Mouse (Mus musculus) left cerebral cortex, adult 2 months (tissue): Measurements from ENCODE around the gene Hdac9. TPM values are rescaled to one million over a fixed set of nuclear protein-coding genes. Genes with fewer than 3 reads are reported as not detected.

Experiments used
- DNase-seq, 2 experiments: peaks; one replicate each; pipeline ENCODE4 v3.0.0; 2021 to 2022; ENCODE audit warnings: low spot score in 2 of 2, mixed read lengths in 1 of 2; ENCODE audit errors: extremely low spot score in 1 of 2
- H3K27ac ChIP-seq: fragments of 200-600 bp; 2 replicates; pipeline ENCODE4 v1.8.1; 2022
- H3K4me3 ChIP-seq: fragments of 200-600 bp; 2 replicates; pipeline ENCODE4 v1.8.1; 2022
- CTCF ChIP-seq: fragments of 200-600 bp; IDR thresholded peaks from 2 replicates; pipeline ENCODE4 v1.8.1; 2022; ENCODE audit warnings: antibody characterized with exemption, mild to moderate bottlenecking, moderate library complexity
- intact Hi-C: fragments of 180-260 bp; cut with DNase I; formaldehyde crosslinking; loops from one replicate; pipeline ENCODE4 v1.15.1; 2025
- total RNA-seq, 2 experiments: library from RNA; stranded (reverse); gene quantifications; 2 replicates each; pipeline ENCODE4 v1.2.3; 2021

Gene Hdac9
- total RNA-seq, 2 experiments from 2014 or later, result 58.1 to 59.7 TPM

DNA sequence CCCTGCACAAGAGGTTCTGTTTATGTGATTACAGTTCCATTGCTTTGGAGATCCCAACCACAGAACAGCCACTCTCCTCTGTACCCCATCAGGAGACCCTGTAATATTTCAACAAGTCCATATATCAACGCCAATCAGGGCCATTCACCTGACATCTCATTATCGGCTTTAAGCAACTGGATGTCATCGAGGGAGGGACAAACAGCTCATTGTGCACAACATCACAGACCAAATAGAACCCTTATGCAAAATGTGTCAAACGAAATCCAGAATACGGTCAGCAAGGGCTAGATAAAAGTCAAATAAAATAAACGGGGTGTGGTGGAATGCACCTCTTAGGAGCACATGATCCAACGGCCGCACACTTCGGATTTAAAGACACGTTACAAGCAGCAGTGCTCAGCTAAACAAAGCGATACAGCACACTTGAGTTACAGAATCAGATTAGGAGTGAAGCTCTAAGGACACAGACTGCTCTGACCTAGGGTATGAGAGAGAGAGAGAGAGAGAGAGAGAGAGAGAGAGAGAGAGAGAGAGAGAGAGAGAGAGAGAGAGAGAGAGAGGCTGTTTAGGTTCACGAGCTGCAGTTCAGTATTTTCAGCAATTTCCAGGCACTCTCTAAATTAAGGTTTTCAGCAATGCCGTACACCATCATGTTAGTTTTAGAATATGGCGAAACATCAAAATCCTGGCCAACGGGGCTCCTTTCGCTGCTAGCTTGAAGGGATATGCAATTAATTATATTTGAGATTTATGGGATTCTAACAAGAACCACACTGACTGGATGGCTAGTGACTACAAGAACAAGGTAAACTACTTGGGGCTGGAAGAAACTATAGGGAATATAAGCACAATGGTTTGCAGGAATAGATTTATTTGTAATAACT is 279.4 kb downstream of the Hdac9 start:
- no peak for TF ChIP-seq CTCF
- DNase-seq, result no peak
- no peak overlapping the region for H3K4me3 ChIP-seq
- H3K27ac ChIP-seq, result no peak overlapping the region
- intact Hi-C loops, result no loop called here

DNA sequence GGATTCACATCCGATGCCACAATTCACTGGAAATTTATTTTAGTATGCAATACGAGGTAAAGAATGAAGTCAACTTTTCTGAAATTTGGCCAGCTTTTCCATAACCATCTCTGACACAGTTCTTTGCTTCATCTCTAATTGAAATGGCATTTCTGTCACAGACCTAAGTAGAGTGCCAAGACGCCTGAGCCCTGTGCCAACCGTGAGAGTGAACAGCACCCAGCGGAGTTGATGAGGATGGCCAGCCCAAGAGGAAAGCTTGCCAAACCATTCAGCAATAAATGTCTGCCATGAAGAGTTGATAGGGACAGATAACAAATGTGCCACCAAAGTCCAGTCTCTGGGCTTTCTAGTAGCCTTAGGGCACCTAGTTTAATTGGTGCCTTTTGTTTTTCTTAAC is 297.8 kb downstream of the Hdac9 start:
- no peak overlapping the region for H3K4me3 ChIP-seq
- intact Hi-C loops, result no loop called here
- no peak for DNase-seq
- TF ChIP-seq CTCF, result no peak
- H3K27ac ChIP-seq, result no peak overlapping the region

DNA sequence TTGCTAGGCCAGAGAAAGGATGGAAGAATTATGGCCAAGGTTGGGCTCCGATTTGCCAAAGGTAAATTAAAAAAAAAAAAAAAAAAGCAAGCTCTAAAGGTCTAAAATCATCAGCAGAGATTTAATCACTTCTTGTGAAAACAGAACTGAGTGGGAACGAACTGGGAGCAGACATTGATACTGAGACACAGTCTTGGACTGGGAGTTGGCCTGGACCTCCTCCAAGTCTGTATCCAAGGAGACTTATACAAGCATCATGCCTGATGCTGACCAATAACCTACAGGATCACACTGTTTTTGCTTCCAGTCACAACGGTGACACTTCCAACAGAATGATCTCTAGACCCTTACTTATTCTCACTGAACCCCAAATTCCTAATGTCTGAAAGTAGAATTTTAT is 298.6 kb downstream of the Hdac9 start:
- no peak for DNase-seq
- intact Hi-C loops, result no loop called here
- TF ChIP-seq CTCF, result no peak
- no peak overlapping the region for H3K4me3 ChIP-seq
- no peak overlapping the region for H3K27ac ChIP-seq

- no peak overlapping the region for H3K27ac ChIP-seq
- intact Hi-C loops, result no loop called here
- no peak overlapping the region for H3K4me3 ChIP-seq
- no peak for TF ChIP-seq CTCF
- no peak for DNase-seq
Observed at GRCm38 (mm10) chr12:34617836-34618235, 299.1 kb downstream of the Hdac9 start.

- TF ChIP-seq CTCF, result no peak
- H3K27ac ChIP-seq, result no peak overlapping the region
- DNase-seq, result no peak
- no peak overlapping the region for H3K4me3 ChIP-seq
- intact Hi-C loops, result no loop called here
Observed at GRCm38 (mm10) chr12:34614796-34615195, 302.1 kb downstream of the Hdac9 start.

DNA sequence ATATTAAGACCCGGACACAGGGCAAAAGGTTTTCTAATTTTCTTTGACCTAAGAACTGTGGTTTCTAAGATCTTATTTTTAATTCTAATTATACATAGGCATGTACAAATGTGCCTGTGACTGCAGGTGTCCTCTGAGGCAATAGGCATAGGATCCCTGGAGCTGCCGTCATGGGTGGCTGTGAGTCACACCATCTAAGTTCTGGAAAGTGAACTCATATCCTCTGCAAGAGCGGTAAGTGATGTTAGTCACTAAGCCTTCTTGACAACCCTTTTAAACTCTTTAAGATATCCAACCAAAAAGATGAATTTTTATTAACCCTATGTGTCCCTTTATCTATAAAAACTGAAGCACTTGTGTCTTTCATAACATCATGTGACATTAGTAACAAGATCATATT is 304.4 kb downstream of the Hdac9 start:
- H3K4me3 ChIP-seq, result no peak overlapping the region
- no peak for DNase-seq
- TF ChIP-seq CTCF, result no peak
- H3K27ac ChIP-seq, result no peak overlapping the region
- intact Hi-C loops, result no loop called here

DNA sequence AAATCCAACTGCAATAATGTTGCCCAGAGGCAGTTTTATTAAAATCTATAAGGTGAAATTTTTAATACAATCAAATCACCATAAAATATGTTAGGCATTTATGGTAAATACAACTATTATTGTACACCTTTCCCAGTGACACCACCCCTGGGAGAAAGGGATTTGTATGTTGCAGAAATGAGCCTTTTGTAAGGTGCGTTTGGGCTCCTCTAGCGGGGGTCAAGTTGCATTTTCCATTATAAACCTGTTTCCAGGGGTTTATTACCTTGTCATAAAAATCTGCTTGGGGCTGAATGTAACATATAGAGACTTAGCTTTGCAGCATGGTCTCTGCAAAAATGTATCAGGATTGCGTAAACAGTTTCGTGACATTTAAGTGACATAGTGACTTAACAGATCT is 312.4 kb downstream of the Hdac9 start:
- intact Hi-C loops, result no loop called here
- Histone ChIP-seq H3K27ac (no peak overlapping the region), H3K4me3 (no peak overlapping the region)
- DNase-seq, result no peak
- no peak for TF ChIP-seq CTCF

DNA sequence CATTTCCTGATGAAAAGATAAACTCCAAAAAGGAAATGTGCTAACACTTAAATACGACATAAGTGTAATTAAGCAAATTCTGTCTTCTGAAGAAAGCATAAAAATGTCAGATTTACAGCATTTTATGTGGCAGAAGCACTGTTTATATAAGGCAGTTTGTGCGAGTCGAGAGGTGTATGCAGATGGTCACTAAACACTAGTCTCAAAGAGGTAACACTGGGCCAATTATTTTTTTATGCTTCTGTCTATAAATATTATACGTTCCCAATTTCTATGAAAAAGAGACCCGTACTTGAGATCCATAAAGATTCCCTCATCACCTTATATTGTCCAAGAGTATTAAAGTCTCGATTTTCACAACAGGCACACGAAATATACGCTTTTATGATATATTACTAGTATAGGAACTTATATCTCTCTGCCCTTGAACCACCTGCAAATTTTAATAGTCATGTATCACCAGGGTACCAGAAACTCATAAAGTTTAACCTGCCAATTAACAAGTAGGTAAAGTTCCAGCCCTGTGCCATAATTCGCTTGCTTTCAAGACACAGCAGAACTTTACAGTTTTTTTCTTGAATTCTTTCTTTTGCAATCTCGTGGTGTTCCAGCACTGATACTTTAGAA is 322.6 kb downstream of the Hdac9 start:
- H3K27ac ChIP-seq, result no peak overlapping the region
- intact Hi-C loops, result no loop called here
- no peak for DNase-seq
- no peak overlapping the region for H3K4me3 ChIP-seq
- TF ChIP-seq CTCF, result no peak

DNA sequence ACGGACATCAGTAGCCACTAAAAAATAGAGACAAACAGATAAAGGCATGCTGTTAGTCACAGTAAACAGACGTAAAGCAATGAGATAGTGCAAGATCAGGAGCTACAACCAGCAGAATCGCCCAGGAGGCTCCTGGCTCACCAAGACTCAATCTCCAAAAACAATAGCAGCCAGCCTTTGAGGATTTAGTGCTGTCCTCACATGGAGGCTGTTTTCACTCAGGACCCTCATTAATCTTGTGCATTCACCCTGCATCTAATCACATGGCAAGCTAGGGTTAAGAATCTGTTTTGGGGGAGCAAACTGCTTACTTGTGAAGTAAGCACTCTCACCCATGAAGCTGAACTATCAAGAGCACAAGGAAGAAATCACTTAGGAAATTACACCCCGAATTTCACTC is 329.7 kb downstream of the Hdac9 start:
- intact Hi-C loops, result no loop called here
- H3K27ac ChIP-seq, result no peak overlapping the region
- no peak for TF ChIP-seq CTCF
- no peak overlapping the region for H3K4me3 ChIP-seq
- no peak for DNase-seq

DNA sequence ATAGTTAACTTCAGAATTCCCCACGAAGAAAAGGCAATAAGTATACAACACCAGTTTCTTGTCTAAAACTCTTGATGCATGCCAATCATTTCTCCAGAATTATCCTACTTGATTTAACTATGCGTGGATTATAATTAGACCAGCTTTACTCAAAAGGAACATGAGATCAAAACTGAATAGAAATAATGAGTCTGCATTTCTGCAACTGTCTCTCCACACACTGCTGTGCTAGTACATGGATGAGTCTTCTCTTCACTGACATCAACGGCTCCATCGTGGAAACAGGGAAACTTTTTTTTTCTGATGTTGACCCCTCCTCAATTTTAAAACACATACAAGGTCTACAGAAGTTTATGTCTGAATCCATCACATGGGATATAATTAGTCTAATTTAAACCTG is 334.4 kb downstream of the Hdac9 start:
- no peak overlapping the region for H3K27ac ChIP-seq
- intact Hi-C loops, result no loop called here
- TF ChIP-seq CTCF, result no peak
- H3K4me3 ChIP-seq, result no peak overlapping the region
- DNase-seq, result no peak

GRCm38 (mm10) chr12:34579220-34579619 is 337.7 kb downstream of the Hdac9 start:
- H3K4me3 ChIP-seq, result no peak overlapping the region
- H3K27ac ChIP-seq, result no peak overlapping the region
- no peak for TF ChIP-seq CTCF
- intact Hi-C loops, result no loop called here
- no peak for DNase-seq

DNA sequence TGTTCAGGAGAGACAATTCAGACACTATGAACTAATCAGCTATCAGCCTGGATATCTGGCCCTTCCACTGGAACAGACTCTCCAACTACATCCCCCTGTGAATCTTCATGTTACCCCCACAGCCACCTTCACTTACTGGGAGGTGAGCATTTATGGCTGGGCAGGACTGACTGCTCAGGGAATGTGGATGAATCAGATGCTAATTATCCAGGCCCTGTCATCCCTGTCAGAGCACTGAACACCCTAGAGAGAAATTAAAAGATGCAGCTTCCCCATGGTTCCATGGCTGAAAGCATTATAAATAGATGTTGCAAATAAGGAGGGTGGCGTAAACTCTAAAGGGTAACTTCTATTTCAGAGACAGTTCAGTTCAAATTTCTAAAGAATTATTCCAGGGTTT is 345.8 kb downstream of the Hdac9 start:
- TF ChIP-seq CTCF, result no peak
- intact Hi-C loops, result no loop called here
- no peak for DNase-seq
- no peak overlapping the region for H3K27ac ChIP-seq
- no peak overlapping the region for H3K4me3 ChIP-seq

GRCm38 (mm10) chr12:34569472-34569871 is 347.4 kb downstream of the Hdac9 start:
- DNase-seq, result no peak
- Histone ChIP-seq H3K4me3 (no peak overlapping the region), H3K27ac (no peak overlapping the region)
- intact Hi-C loops, result no loop called here
- no peak for TF ChIP-seq CTCF
